Mouse (Mus musculus): ENCODE measurements at regions not wholly inside any gene's neighbourhood (a gene's known extent, or its start where the extent isn't known, plus 50 kb on each side); places are given as distances from the start of the nearest gene placed in this dataset.

DNA sequence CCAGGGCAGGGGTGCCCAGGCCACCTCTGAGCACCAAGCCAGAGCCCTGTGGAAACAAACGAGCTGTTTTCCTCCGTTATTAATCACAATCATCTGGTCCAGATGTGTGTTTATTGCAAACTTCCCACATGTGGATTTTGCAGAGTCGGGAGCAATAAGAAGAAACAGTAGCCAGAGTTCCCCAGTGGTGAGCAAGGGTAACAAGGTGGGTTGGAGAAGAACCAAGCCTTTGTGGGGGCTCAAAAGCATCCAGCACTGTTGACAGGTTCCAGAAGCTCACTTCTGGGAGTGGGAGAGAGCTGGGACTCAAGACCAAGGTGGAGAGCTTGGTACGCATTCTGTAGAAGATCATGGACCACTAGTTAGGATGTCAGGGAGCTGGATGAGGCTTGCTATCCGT lies 63.6 kb downstream of the Hif1an start:
- WGBS, result 75% methylated on average over 5 of the region's 5 CpGs

DNA sequence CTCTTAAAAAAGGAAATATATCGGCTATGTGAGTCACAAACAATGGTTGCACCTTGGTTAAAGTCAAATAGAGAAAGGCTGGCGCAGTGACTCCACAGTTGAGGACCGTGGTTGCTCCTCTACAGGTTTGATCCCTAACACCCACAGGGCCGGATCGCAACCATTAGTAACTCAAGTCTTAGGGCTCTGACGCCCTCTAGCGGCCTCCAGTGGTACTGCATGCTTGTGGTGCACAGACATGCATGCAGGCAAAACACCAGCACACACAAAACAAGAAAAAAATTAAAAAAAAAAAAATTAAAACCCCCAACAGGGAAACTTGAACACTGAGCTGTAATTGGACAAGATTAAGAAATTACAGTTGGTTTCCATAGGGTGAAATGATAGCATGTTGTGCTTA lies 67.1 kb downstream of the Hif1an start:
- Histone ChIP-seq H3K9me3 (no peaks in the 10 kb centered on the region), H3K4me1 (replicated peaks) (peaks cover 12% of the 10 kb centered on the region), H3K36me3 (no peaks in the 10 kb centered on the region), H3K4me3 (no peak overlapping the region), H3K27me3 (ENCODE audit: insufficient read depth, poor library complexity, severe bottlenecking) (peaks cover 33% of the 10 kb centered on the region), H3K27ac (no peak overlapping the region)
- 67% methylated on average over 7 of the region's 7 CpGs for WGBS
- DNase-seq (ENCODE audit: low spot score), result no peak

More for the DNA sequence above, 63.6 kb downstream of the Hif1an start:
- Histone ChIP-seq H3K27me3 (ENCODE audit: insufficient read depth, poor library complexity, severe bottlenecking) (peaks cover 12% of the 10 kb centered on the region; the same call in 1 of the 2 replicates), H3K27ac (no peak overlapping the region), H3K9me3 (no peaks in the 10 kb centered on the region), H3K36me3 (no peaks in the 10 kb centered on the region), H3K4me3 (no peak overlapping the region), H3K4me1 (replicated peaks) (no peaks in the 10 kb centered on the region)
- DNase-seq (ENCODE audit: low spot score), result no peak

DNA sequence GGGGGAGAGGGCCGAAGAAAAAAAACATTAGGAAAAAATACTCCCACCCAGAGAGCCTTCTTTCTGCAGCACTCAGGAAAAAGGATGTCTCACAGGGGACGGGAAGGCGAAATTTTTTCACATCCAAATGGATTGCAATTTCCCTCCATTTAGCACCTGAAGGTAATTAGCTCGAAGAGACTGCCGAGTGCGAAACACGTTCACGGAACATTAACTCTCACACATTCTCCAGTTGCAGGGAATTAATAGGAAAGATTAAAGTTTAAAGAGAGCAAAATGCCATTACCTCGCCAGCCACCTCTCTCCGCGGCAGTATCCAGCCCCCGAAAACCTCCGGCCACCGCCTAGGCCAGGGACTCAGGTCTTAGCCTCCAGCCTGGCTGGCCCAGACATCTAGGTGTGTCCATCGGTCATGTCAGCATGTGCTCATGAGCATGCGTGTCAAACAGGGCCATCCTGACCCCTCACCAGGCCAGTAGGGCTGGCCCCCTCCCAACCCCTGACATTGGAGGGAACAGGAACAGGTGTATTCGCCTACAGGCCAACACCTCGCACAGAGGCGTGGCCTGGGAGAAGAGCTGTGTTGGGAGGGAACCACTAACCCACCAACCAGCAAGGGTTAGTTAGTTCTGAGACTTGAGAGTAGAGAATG lies 68.8 kb downstream of the Hif1an start:
- WGBS, result 83% methylated on average over 19 of the region's 19 CpGs
- no peaks in the 10 kb centered on the region for H3K9me3 ChIP-seq
- H3K27me3 ChIP-seq (ENCODE audit: insufficient read depth, poor library complexity, severe bottlenecking), result peaks cover 33% of the 10 kb centered on the region
- no peak overlapping the region for H3K27ac ChIP-seq
- peaks cover 12% of the 10 kb centered on the region for H3K4me1 ChIP-seq (replicated peaks)
- no peak for DNase-seq (ENCODE audit: low spot score)
- H3K4me3 ChIP-seq, result no peak overlapping the region
- H3K36me3 ChIP-seq, result no peaks in the 10 kb centered on the region

DNA sequence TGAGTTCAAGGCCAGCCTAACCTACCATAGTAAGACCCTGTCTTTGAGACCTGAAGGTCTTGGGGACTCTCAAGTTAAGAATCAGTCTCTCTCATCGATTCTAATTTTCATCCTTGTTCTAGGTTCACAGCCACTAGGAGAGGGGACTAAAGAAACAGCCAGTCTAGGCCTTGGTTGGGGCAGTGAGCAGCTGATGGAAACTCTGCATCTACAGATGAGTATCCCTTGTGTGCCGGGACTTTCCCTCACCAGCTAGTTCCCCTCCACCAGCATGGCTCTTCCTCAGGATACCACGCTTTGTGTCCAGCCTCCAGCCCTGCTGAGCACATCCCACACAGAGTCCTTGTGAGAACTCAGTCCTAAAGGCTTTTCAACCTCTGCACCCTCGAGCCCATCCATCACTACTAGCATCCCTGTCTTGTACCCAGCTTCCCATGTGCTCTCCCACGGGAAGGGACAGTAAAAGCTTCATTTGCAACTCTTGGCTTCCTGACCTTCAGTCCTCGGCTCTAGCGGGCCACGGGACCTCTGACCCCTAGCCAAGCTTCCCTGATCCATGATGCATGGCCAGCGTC lies 74.6 kb downstream of the Hif1an start:
- WGBS, result 55% methylated on average over 9 of the region's 9 CpGs
- H3K4me3 ChIP-seq, result no peak overlapping the region
- H3K27ac ChIP-seq, result 0 out of 2 replicates have a peak overlapping the region, but pooled peaks have one; percentile 54
- peaks cover 38% of the 10 kb centered on the region for H3K4me1 ChIP-seq (replicated peaks)
- H3K36me3 ChIP-seq, result no peaks in the 10 kb centered on the region
- H3K9me3 ChIP-seq, result no peaks in the 10 kb centered on the region
- H3K27me3 ChIP-seq (ENCODE audit: insufficient read depth, poor library complexity, severe bottlenecking), result peaks cover 75% of the 10 kb centered on the region
- peak; percentile 22 for DNase-seq (ENCODE audit: low spot score)

DNA sequence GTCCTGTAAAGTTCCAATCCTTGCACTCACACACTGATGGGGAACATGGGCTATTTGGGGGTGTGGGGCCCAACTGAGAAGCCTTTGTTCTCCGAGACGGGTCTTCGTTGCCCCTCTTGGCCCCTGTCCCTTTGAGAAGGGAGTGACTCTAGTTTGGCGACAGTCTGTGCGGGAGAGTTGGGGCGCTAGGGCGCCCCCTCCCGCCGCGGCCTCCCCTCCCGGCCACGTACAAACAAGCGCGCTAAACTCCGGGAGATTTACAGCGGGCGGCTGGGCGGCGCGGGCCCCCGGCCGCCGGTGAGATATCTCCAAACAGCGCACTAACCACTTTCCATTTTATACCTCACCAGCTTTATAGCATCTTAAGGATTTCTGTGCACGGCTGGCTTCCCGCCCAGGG lies 77.4 kb downstream of the Hif1an start:
- peaks cover 87% of the 10 kb centered on the region for H3K27me3 ChIP-seq (ENCODE audit: insufficient read depth, poor library complexity, severe bottlenecking)
- peak overlapping the region; percentile 81 for H3K27ac ChIP-seq
- H3K4me1 ChIP-seq (replicated peaks), result peaks cover 26% of the 10 kb centered on the region

DNA sequence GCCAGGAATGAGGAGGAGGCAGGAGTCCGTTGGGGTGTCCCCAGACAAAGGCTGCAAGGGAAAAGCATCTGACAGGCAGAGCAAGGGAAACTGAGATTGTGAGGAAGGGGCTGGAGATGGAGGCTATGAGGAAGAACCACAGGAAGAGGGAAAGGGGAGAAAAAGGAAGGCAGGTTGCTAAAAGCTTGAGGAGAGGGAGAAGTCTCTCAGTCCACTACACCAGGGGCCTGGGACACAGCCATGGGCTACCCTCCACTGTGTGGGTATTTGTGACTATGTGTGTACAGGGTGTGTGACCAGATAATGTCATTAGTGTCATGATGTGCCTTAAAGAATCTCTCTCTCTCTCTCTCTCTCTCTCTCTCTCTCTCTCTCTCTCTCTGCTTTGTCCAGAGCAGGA lies 77.9 kb downstream of the Hif1an start:
- H3K4me3 ChIP-seq, result peak overlapping the region; percentile 51
- WGBS, result 4% methylated on average over 1 of the region's 1 CpGs
- H3K4me1 ChIP-seq (replicated peaks), result peaks cover 26% of the 10 kb centered on the region
- H3K27me3 ChIP-seq (ENCODE audit: insufficient read depth, poor library complexity, severe bottlenecking), result peaks cover 88% of the 10 kb centered on the region
- H3K36me3 ChIP-seq, result no peaks in the 10 kb centered on the region
- H3K9me3 ChIP-seq, result no peaks in the 10 kb centered on the region
- DNase-seq (ENCODE audit: low spot score), result no peak
- H3K27ac ChIP-seq, result peak overlapping the region; percentile 81; the same call in 1 of the 2 replicates

More for the DNA sequence above, 77.4 kb downstream of the Hif1an start:
- under 1% methylated on average over 26 of the region's 26 CpGs for WGBS
- DNase-seq (ENCODE audit: low spot score), result peak; percentile 20
- Histone ChIP-seq H3K4me3 (peak overlapping the region; percentile 51), H3K9me3 (no peaks in the 10 kb centered on the region), H3K36me3 (no peaks in the 10 kb centered on the region)

DNA sequence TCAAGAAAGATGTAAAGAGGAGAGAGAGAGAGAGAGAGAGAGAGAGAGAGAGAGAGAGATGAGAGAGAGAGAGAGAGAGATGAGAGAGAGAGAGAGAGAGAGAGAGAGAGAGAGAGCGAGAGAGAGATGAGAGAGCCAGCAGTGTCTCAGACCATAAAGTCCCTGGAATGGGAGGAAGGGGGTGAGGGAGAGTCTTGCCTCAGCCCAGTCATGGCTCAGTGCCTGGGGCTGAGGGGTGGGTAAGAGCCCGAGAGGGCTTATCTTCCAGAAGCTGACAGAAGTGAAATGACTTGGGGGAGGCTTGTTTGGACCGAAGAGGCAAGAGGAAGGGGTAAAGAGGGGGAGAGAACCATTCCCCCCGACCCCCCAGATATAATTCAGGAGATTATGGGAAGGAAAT lies 79.6 kb downstream of the Hif1an start:
- H3K36me3 ChIP-seq, result no peaks in the 10 kb centered on the region
- DNase-seq (ENCODE audit: low spot score), result no peak
- peaks cover 21% of the 10 kb centered on the region for H3K4me1 ChIP-seq (replicated peaks)
- WGBS, result 74% methylated on average over 4 of the region's 4 CpGs
- H3K9me3 ChIP-seq, result no peaks in the 10 kb centered on the region
- no peak overlapping the region for H3K27ac ChIP-seq
- no peak overlapping the region for H3K4me3 ChIP-seq
- peaks cover 95% of the 10 kb centered on the region for H3K27me3 ChIP-seq (ENCODE audit: insufficient read depth, poor library complexity, severe bottlenecking)

DNA sequence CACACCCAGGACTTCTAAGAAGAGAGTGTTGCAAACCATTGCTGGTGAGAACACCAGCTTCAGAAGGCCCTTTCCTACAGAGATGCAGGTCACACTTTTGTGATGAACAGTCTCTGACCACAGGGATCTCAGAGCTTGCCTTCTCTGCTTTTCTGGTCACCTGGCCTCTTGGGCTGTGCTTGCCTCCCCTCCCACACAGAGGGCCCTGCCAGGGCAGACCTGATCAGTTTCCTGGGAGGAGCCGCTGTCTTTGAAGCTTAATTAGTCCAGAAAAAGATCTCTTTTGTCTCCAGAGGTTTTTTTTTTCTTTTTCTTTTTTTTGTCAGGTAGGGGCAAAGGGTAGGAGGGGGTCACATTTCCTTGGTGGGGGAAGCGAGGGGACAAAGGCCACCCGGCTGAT lies 81.7 kb downstream of the Hif1an start:
- H3K4me1 ChIP-seq (replicated peaks), result peaks cover 15% of the 10 kb centered on the region
- H3K4me3 ChIP-seq, result no peak overlapping the region
- no peaks in the 10 kb centered on the region for H3K36me3 ChIP-seq
- peaks cover 96% of the 10 kb centered on the region for H3K27me3 ChIP-seq (ENCODE audit: insufficient read depth, poor library complexity, severe bottlenecking)
- H3K9me3 ChIP-seq, result no peaks in the 10 kb centered on the region
- 43% methylated on average over 3 of the region's 3 CpGs for WGBS
- DNase-seq (ENCODE audit: low spot score), result no peak
- H3K27ac ChIP-seq, result no peak overlapping the region

DNA sequence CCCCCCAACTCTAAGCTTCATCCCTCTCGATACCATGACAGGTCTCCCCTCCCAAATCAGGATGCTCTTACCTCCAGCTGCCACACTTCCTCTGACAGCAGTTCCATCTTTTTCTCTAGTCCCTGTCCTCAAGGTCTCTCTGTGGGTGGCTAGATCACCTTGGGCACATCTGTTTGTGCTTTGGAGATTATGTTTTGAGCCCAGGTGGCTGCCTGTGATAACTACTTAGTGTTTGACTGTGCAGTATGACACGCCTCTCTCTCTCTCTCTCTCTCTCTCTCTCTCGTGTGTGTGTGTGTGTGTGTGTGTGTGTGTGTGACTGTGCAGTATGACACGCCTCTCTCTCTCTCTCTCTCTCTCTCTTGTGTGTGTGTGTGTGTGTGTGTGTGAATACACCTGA lies 82.3 kb downstream of the Hif1an start:
- WGBS, result 73% methylated on average over 4 of the region's 4 CpGs
- Histone ChIP-seq H3K36me3 (no peaks in the 10 kb centered on the region), H3K4me3 (no peak overlapping the region), H3K27me3 (ENCODE audit: insufficient read depth, poor library complexity, severe bottlenecking) (peaks cover 96% of the 10 kb centered on the region), H3K27ac (no peak overlapping the region), H3K9me3 (no peaks in the 10 kb centered on the region), H3K4me1 (replicated peaks) (peaks cover 13% of the 10 kb centered on the region)
- no peak for DNase-seq (ENCODE audit: low spot score)

DNA sequence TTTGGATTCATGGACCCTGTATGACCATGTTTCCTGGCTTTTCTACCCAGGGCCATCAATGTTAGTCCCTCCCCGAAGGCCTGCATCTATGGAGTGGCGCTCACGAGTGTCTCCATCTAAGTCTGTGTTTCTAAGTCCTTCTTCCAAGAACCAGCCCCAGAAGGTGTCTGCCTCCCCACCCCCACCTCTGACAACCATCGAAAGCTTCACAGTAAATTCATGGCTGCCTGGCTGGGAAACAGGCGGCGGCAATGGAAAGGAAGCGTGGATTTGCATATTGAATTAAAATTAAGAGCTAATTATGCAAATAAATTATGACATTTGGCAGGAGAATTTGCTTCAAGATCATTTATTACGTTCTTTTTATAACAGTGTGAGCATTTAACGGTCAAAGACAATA lies 83.9 kb downstream of the Hif1an start:
- no peak for DNase-seq (ENCODE audit: low spot score)
- Histone ChIP-seq H3K4me3 (no peak overlapping the region), H3K27ac (no peak overlapping the region), H3K27me3 (ENCODE audit: insufficient read depth, poor library complexity, severe bottlenecking) (peaks cover 96% of the 10 kb centered on the region), H3K9me3 (no peaks in the 10 kb centered on the region), H3K4me1 (replicated peaks) (peaks cover 16% of the 10 kb centered on the region), H3K36me3 (no peaks in the 10 kb centered on the region)
- WGBS, result 79% methylated on average over 9 of the region's 9 CpGs

DNA sequence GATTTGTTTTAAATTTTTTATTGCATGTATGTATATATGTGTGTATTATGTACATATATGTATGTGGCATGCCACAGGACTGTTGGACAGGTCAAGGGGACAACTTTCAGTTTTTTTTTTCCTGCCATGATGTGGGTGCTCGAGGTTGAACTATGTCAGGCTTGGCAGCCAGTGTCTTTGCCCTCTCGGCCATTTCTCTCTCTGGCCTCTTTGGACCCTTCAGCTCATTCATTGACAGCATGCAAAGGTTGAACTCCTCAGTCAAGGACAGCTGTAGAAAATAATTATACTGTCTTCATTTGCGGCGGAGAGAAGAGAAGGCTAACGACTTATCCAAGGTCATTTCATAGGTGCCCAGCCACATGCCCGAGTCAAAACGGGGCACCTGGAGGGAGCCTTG lies 86.6 kb downstream of the Hif1an start:
- WGBS, result 67% methylated on average over 7 of the region's 7 CpGs
- no peaks in the 10 kb centered on the region for H3K9me3 ChIP-seq
- DNase-seq (ENCODE audit: low spot score), result no peak
- no peaks in the 10 kb centered on the region for H3K36me3 ChIP-seq
- H3K27me3 ChIP-seq (ENCODE audit: insufficient read depth, poor library complexity, severe bottlenecking), result peaks cover 95% of the 10 kb centered on the region
- H3K4me3 ChIP-seq, result no peak overlapping the region
- H3K27ac ChIP-seq, result no peak overlapping the region
- peaks cover 17% of the 10 kb centered on the region for H3K4me1 ChIP-seq (replicated peaks)

DNA sequence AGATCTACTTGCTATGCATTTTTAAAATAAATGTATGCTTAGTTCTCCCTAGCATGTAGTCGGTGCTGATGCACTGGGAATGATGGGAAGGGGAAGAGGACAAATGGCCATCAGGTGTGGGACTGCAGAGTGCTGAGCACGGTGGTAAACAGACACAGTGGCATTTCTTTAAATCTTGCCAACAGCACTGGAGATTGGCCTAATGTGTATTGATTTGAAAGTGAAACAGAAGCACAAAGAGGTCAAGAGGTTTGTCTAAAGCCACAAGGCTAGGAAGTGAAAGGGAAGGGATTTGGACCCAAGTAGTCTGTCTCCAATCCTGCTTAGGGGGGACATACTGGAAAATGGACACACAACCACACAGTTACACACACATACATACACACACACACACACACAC lies 88.2 kb downstream of the Hif1an start:
- 36% methylated on average over 2 of the region's 2 CpGs for WGBS
- Histone ChIP-seq H3K4me1 (replicated peaks) (peaks cover 28% of the 10 kb centered on the region), H3K36me3 (no peaks in the 10 kb centered on the region), H3K4me3 (no peak overlapping the region), H3K27me3 (ENCODE audit: insufficient read depth, poor library complexity, severe bottlenecking) (peaks cover 97% of the 10 kb centered on the region), H3K27ac (no peak overlapping the region), H3K9me3 (no peaks in the 10 kb centered on the region)
- DNase-seq (ENCODE audit: low spot score), result no peak

DNA sequence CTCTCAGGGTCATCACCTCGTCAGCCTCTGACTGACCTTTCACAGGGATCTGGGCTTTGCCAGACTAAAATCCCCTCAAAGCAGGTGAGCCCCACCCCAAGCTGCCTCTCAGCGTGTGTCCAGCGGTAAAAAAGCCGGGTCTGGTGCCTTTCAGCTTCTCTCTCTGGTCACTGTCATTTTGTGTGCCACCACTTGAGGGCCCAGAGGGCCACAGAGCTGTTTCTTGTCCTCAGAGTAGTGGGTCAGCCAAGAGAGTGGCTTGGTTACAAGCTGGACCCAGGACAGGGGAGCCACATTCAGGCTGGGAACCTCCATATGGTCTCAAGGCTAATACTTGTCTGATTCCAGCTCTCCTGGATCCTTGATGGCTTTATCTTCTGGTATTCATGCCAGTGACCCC lies 89.0 kb downstream of the Hif1an start:
- H3K4me1 ChIP-seq (replicated peaks), result peaks cover 33% of the 10 kb centered on the region
- H3K4me3 ChIP-seq, result no peak overlapping the region
- H3K36me3 ChIP-seq, result no peaks in the 10 kb centered on the region
- no peaks in the 10 kb centered on the region for H3K9me3 ChIP-seq
- DNase-seq (ENCODE audit: low spot score), result no peak
- H3K27ac ChIP-seq, result no peak overlapping the region
- peaks cover 97% of the 10 kb centered on the region for H3K27me3 ChIP-seq (ENCODE audit: insufficient read depth, poor library complexity, severe bottlenecking)
- under 1% methylated on average over 4 of the region's 4 CpGs for WGBS

Data from hindbrain, embryonic 10.5 days (tissue).